Mouse (Mus musculus) thymus, adult 2 months (tissue): ENCODE results near the gene P3h1. TPM values are rescaled to one million over a fixed set of nuclear protein-coding genes. Genes with fewer than 3 reads are reported as not detected.

Experiments
- DNase-seq: peaks from one replicate; pipeline ENCODE4 v3.0.0; 2021
- H3K27ac ChIP-seq: fragments of 200-500 bp; 2 replicates; pipeline ENCODE4 v1.5.1; 2012; ENCODE audit warnings: low read length, control low read depth; ENCODE audit not compliant: control insufficient read depth, insufficient read depth
- H3K27me3 ChIP-seq: fragments of 200-500 bp; 2 replicates; pipeline ENCODE4 v1.6.1; 2012; ENCODE audit warnings: mild to moderate bottlenecking, low read length, moderate library complexity, mixed read lengths; ENCODE audit not compliant: control insufficient read depth, insufficient read depth
- H3K36me3 ChIP-seq: fragments of 200-500 bp; 2 replicates; pipeline ENCODE4 v1.6.1; 2012; ENCODE audit warnings: mild to moderate bottlenecking, low read length, moderate library complexity; ENCODE audit not compliant: control insufficient read depth, insufficient read depth
- H3K4me1 ChIP-seq: fragments of 200-500 bp; replicated peaks from 2 replicates; pipeline ENCODE4 v1.6.1; 2012; ENCODE audit warnings: low read length; ENCODE audit not compliant: control insufficient read depth, insufficient read depth
- H3K4me3 ChIP-seq: fragments of 200-500 bp; 2 replicates; pipeline ENCODE4 v1.5.1; 2012; ENCODE audit warnings: mild to moderate bottlenecking, low read length, control low read depth, moderate library complexity; ENCODE audit not compliant: control insufficient read depth, insufficient read depth
- CTCF ChIP-seq: fragments of 200-500 bp; IDR thresholded peaks from 2 replicates; pipeline ENCODE4 v1.5.1; 2012; ENCODE audit warnings: mild to moderate bottlenecking, control low read depth, low read length, moderate library complexity, borderline replicate concordance; ENCODE audit not compliant: control insufficient read depth, poor library complexity, insufficient read depth; ENCODE audit errors: extremely low read depth
- POLR2A ChIP-seq: fragments of 200-500 bp; IDR thresholded peaks from 2 replicates; pipeline ENCODE4 v1.6.1; 2012; ENCODE audit warnings: mild to moderate bottlenecking, low read length, control low read depth, moderate library complexity; ENCODE audit not compliant: control insufficient read depth, poor library complexity, insufficient read depth; ENCODE audit errors: extremely low read depth
- WGBS: fragments of 180-500 bp; shearing (Covaris S2); methylation state at CpG from one replicate; pipeline ENCODE4 v1.1.7; 2018; 5-methylcytosine and 5-hydroxymethylcytosine counted together
- polyA plus RNA-seq: library from polyadenylated mRNA; depleted of rRNA; stranded (reverse); fragments of >200 nt; gene quantifications from 2 replicates; pipeline ENCODE4 v1.2.3, GENCODE M21; 2012

Gene P3h1
- polyA plus RNA-seq, 1 experiment: 9.9 TPM

DNA sequence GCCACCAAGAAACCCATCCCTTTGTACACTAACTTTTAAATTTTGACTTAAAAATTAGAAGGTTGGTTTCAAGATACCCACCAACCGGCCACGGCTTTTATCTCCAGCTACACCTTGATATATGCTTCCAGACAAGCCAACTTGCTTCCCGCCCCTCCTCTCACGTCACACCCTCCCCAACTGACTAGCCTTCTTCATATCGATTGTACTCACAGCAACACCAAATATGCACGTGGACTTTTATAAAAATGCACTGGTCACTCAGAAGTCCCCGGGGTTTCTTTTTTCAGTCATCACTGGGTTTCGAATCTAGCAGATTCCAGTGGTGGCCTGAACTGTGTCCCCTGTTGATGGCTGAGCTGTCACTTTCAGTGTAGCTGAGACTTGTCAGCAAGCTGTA, 42.1 kb upstream of the P3h1 start:
- 87% methylated on average over 8 of the region's 8 CpGs for WGBS
- Histone ChIP-seq H3K4me3 (no peak overlapping the region), H3K27me3 (no peaks in the 10 kb centered on the region), H3K36me3 (no peaks in the 10 kb centered on the region), H3K4me1 (peaks cover under 1% of the 10 kb centered on the region; the same call in 1 of the 2 replicates), H3K27ac (no peak overlapping the region)
- DNase-seq: no peak
- TF ChIP-seq CTCF (no peak), POLR2A (no peak)

DNA sequence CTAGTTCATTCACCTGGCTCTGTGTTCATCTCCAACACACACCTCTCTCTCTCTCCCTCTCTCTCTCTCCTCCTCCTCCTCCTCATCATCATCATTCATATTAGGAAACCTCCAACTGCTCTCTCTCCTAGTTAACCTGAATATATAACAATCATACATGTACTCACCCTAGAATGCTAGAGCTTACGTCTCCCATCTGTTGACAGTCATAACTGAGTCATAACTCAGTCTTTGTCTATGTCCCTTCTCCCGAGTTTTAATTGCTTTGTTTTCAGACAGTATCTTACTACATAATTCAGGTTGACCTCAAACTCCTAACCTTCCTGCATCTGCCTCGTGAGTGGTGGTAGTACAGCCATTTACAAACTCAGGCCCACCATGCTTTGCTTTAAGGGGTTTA, 41.4 kb upstream of the P3h1 start:
- Histone ChIP-seq H3K4me3 (no peak overlapping the region), H3K27ac (no peak overlapping the region), H3K27me3 (no peaks in the 10 kb centered on the region), H3K4me1 (peaks cover 7% of the 10 kb centered on the region), H3K36me3 (no peaks in the 10 kb centered on the region)
- TF ChIP-seq CTCF (no peak), POLR2A (no peak)
- WGBS: 76% methylated on average over 3 of the region's 3 CpGs
- no peak for DNase-seq

DNA sequence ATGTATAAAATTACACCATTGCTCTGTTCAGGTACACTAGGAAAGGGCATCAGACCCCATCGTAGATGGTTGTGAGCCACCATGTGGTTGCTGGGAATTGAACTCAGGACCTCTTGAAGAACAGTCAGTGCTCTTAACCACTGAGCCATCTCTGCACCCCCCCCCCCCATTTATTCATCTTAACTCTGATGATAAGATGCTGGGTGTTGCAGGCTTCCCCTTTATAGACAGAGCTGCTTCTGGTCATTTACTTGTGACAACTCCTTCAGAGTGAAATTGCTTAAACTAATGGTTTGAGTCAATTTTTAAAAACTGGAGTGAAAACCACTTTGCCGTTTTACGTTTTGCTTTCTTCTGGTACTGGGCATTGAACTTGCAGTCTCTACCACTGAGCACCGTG, 40.0 kb upstream of the P3h1 start:
- WGBS: 96% methylated on average over 4 of the region's 4 CpGs
- Histone ChIP-seq H3K27me3 (no peaks in the 10 kb centered on the region), H3K4me3 (no peak overlapping the region), H3K36me3 (no peaks in the 10 kb centered on the region), H3K27ac (no peak overlapping the region), H3K4me1 (peaks cover 9% of the 10 kb centered on the region)
- DNase-seq: no peak
- TF ChIP-seq POLR2A (no peak), CTCF (no peak)

DNA sequence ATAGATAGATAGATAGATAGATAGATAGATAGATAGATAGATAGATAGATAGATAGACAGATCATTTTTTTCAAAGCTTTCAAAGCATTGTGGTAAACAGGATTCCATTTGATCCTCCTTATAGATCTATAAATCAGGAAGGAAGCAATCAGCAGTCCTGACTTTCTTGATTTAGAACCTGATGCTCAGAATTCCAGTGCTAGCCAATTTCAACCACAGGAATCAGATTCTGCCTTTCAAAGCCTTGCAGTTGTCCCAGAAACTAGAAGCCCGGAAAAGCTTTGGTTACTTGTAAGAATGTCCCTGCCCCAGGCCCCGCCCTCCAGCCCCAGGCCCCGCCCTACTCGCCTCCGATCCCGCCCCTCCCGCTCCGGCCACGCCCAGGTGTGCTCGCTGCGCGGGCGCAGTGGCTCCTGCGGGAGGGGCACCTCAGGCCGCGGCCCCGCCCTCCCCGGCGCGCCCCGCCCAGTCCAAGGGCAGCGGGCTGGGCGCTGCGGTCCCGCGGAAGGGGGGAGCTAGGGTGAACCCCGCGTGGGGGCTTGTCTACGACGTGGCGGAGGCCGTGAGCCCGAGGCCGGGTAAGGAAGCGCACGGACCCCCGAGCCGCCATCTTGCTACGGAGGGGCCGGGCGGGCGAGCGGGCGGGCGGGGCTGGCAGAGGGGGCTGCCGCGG, 37.7 kb upstream of the P3h1 start, which contains the start of gene Svbp:
Svbp (plus strand) TSS at position 398 of the 673 bp plus-strand sequence.
- no peaks in the 10 kb centered on the region for H3K36me3 ChIP-seq
- peaks cover 9% of the 10 kb centered on the region for H3K4me1 ChIP-seq
- peak within 1 kb of the TSS; percentile 78 for H3K4me3 ChIP-seq
- DNase-seq: peak; percentile 87
- peak; percentile 47; the same call in 1 of the 2 replicates for TF ChIP-seq POLR2A
- peak; percentile 33; the same call in 1 of the 2 replicates for TF ChIP-seq CTCF
- no peak within 1 kb of the TSS for H3K27ac ChIP-seq
- H3K27me3 ChIP-seq: no peaks in the 10 kb centered on the region
- under 1% methylated on average over 47 of the region's 47 CpGs for WGBS

DNA sequence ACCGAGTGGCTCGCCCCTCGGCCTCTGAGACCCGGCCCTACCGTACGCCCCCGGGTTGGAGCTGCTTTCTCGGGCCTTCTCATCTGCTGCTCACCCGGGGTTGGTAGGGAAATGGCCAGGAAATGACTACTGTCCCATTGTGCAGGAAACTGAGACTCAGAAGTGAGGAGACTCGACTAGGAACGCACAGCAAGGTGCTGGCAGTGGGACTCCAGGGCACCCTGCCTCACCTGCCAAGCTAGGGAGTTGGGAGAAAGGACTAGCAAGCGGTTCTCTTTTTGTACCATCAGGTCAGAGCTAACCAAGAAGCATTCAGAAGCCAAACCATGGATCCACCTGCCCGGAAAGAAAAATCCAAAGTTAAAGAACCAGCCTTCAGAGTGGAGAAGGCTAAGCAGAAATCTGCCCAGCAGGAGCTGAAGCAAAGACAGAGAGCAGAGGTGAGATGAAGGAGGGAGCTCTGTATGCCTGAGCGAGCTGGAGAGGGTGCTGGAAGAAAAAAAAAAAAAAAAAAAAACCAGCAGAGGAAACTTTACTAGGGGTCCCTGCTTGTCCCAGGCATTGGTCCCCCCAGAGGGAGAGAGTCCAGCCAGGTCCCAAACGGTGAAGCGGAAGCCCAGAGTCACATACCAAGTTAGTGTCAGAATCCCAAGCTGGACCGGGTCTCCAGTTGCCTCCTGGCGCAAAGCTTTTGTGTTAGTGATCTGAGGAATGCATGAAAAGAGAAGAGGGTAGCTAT, 37.0 kb upstream of the P3h1 start:
- no peaks in the 10 kb centered on the region for H3K27me3 ChIP-seq
- peak; percentile 44 for DNase-seq
- TF ChIP-seq POLR2A: no peak
- no peak overlapping the region for H3K27ac ChIP-seq
- H3K36me3 ChIP-seq: peaks cover under 1% of the 10 kb centered on the region; the same call in 1 of the 2 replicates
- H3K4me3 ChIP-seq: peak overlapping the region; percentile 78
- 23% methylated on average over 18 of the region's 18 CpGs for WGBS
- H3K4me1 ChIP-seq: peaks cover 9% of the 10 kb centered on the region

DNA sequence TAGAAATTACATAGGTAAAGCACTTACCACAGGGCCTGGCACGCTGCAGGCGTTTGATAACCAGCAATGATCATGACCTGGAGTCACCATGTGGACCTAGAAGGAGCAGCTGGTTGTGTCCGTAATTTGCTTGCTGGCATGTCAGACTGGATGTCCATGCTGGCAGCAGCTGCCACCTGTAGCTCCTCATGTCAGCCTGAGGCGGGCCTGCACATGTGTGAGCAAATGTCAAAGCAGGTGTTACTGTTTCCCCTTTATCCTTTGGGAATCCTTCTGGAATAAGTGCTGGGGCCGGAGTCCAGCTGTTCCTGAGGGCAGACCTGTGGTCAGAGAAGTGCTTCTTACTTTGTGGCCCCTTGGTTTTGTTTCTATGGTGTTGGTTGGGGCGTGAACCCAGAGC, 34.6 kb upstream of the P3h1 start:
- no peak for DNase-seq
- Histone ChIP-seq H3K4me3 (no peak overlapping the region), H3K36me3 (peaks cover 6% of the 10 kb centered on the region; the same call in 1 of the 2 replicates), H3K4me1 (peaks cover 9% of the 10 kb centered on the region), H3K27ac (no peak overlapping the region), H3K27me3 (no peaks in the 10 kb centered on the region)
- WGBS: 96% methylated on average over 6 of the region's 6 CpGs
- TF ChIP-seq POLR2A (no peak), CTCF (no peak)
